In genomic region chr11:4894848-4895816, GRCm38 (mm10) we compare ENCODE assay signal across 8 mouse cellular contexts. TPM values are rescaled to one million over a fixed set of nuclear protein-coding genes. Genes with fewer than 3 reads are reported as not detected.
DNase-seq lines count a peak whose midpoint lies in the region; ATAC-seq and TF ChIP-seq lines count a peak whose summit lies in the region.

Thoc5 (plus strand) TSS chr11:4895320.

- peak within 1 kb of the TSS; percentile 74 to 88 for H3K4me3 ChIP-seq in ES-E14 (ENCODE audit: insufficient read depth in 1 of 2, low read depth in 1 of 2, low read length in 2 of 2, poor library complexity in 1 of 2, severe bottlenecking in 1 of 2)
- peak within 1 kb of the TSS; percentile 95 for H3K4me3 ChIP-seq in forebrain, embryonic 16.5 days (replicated peaks; ENCODE audit: low read length)
- peak within 1 kb of the TSS; percentile 86 for H3K4me3 ChIP-seq in layer of hippocampus, adult 2 months
- peak within 1 kb of the TSS; percentile 83 for H3K4me3 ChIP-seq in lung, embryonic 14.5 days (ENCODE audit: low read depth, low read length)
- H3K4me3 ChIP-seq in olfactory bulb, adult 2 months (ENCODE audit: insufficient read depth, low read depth, low read length): peak within 1 kb of the TSS; percentile 73
- peak within 1 kb of the TSS; percentile 62 for H3K4me3 ChIP-seq in thymus, adult 2 months (ENCODE audit: control insufficient read depth, insufficient read depth, low read length)

- H3K27me3 ChIP-seq in forebrain, embryonic 16.5 days (replicated peaks; ENCODE audit: control insufficient read depth, insufficient read depth, low read length): no peaks in the 10 kb centered on the region
- H3K27me3 ChIP-seq in lung, embryonic 14.5 days (ENCODE audit: insufficient read depth, low read length): no peaks in the 10 kb centered on the region
- H3K27me3 ChIP-seq in thymus, adult 2 months (ENCODE audit: control insufficient read depth, insufficient read depth, low read length): no peaks in the 10 kb centered on the region

- in situ Hi-C loops in ES-E14 (cut with MboI; ENCODE audit: low sequenced_read_pairs in 2 of 2, unreplicated experiment in 2 of 2): no loop called here

- TF ChIP-seq CTCF in layer of hippocampus, adult 2 months (conservative IDR thresholded peaks at IDR 0.05): no peak
- TF ChIP-seq CTCF in lung, embryonic 14.5 days (IDR thresholded peaks at IDR 0.05; ENCODE audit: low read depth): no peak
- TF ChIP-seq CTCF in olfactory bulb, adult 2 months (IDR thresholded peaks at IDR 0.05; ENCODE audit: insufficient read depth, low read depth, low read length): no peak
- no peak; the same call in 1 of the 2 replicates for TF ChIP-seq CTCF in thymus, adult 2 months (IDR thresholded peaks at IDR 0.05; ENCODE audit: borderline replicate concordance, control insufficient read depth, extremely low read depth, insufficient read depth, low read length, poor library complexity)

- DNase-seq in ES-E14 (ENCODE audit: low read depth, low spot score): no peak
- peak; percentile 77 for DNase-seq in cerebellum, adult 11-12 months
- DNase-seq in heart, postnatal 36 days: peak; percentile 80 to 81
- peak; percentile 83 to 88 for DNase-seq in layer of hippocampus, adult 2 months (ENCODE audit: low spot score in 2 of 2)
- DNase-seq in lung, embryonic 14.5 days: peak; percentile 90
- peak; percentile 79 for DNase-seq in thymus, adult 2 months

- peak; percentile 95 for ATAC-seq in forebrain, embryonic 16.5 days
- ATAC-seq in lung, embryonic 14.5 days (ENCODE audit: insufficient read depth): peak; percentile 95

- H3K27ac ChIP-seq in ES-E14 (ENCODE audit: insufficient read depth, low read depth, low read length, poor library complexity, severe bottlenecking): no peak within 1 kb of the TSS; the same call in 1 of the 2 replicates
- peak within 1 kb of the TSS; percentile 80 for H3K27ac ChIP-seq in forebrain, embryonic 16.5 days (ENCODE audit: low read length)
- H3K27ac ChIP-seq in layer of hippocampus, adult 2 months: peak within 1 kb of the TSS; percentile 85
- peak within 1 kb of the TSS; percentile 75 for H3K27ac ChIP-seq in lung, embryonic 14.5 days (ENCODE audit: low read depth)
- H3K27ac ChIP-seq in olfactory bulb, adult 2 months (ENCODE audit: insufficient read depth, low read depth, low read length): peak within 1 kb of the TSS; percentile 85
- H3K27ac ChIP-seq in thymus, adult 2 months (ENCODE audit: control insufficient read depth, insufficient read depth, low read length): peak within 1 kb of the TSS; percentile 65

- H3K4me2 ChIP-seq in forebrain, embryonic 16.5 days (ENCODE audit: low read length): peak within 1 kb of the TSS; percentile 92
- H3K4me2 ChIP-seq in lung, embryonic 14.5 days: peak within 1 kb of the TSS; percentile 82

- peaks cover 0 to 5% of the 10 kb centered on the region in 2 experiments; a peak in 1 of 4 replicates for H3K4me1 ChIP-seq in ES-E14 (ENCODE audit: control insufficient read depth in 2 of 2, insufficient read depth in 2 of 2, low read length in 2 of 2, poor library complexity in 1 of 2)
- peaks cover 14% of the 10 kb centered on the region for H3K4me1 ChIP-seq in forebrain, embryonic 16.5 days (replicated peaks; ENCODE audit: control insufficient read depth, insufficient read depth, low read length)
- H3K4me1 ChIP-seq in lung, embryonic 14.5 days (ENCODE audit: insufficient read depth): peaks cover 5% of the 10 kb centered on the region; the same call in 1 of the 2 replicates
- peaks cover 4% of the 10 kb centered on the region for H3K4me1 ChIP-seq in olfactory bulb, adult 2 months (ENCODE audit: control insufficient read depth, insufficient read depth, low read length)
- H3K4me1 ChIP-seq in thymus, adult 2 months (replicated peaks; ENCODE audit: control insufficient read depth, insufficient read depth, low read length): peaks cover 6% of the 10 kb centered on the region

- peaks cover 21% of the 10 kb centered on the region for H3K36me3 ChIP-seq in ES-E14 (ENCODE audit: control insufficient read depth, insufficient read depth, low read length, poor library complexity, severe bottlenecking)
- peaks cover 29% of the 10 kb centered on the region for H3K36me3 ChIP-seq in forebrain, embryonic 16.5 days (ENCODE audit: control insufficient read depth, insufficient read depth)
- H3K36me3 ChIP-seq in lung, embryonic 14.5 days (ENCODE audit: insufficient read depth): peaks cover 7% of the 10 kb centered on the region; the same call in 1 of the 2 replicates
- H3K36me3 ChIP-seq in thymus, adult 2 months (ENCODE audit: control insufficient read depth, insufficient read depth, low read length): peaks cover 4% of the 10 kb centered on the region; the same call in 1 of the 2 replicates

- intact Hi-C loops in heart, postnatal 36 days (cut with DNase I): no loop called here

- H3K9me3 ChIP-seq in ES-E14 (ENCODE audit: control insufficient read depth, insufficient read depth, low read depth, low read length): no peaks in the 10 kb centered on the region
- H3K9me3 ChIP-seq in forebrain, embryonic 16.5 days (ENCODE audit: control insufficient read depth, low read length): no peaks in the 10 kb centered on the region
- no peaks in the 10 kb centered on the region for H3K9me3 ChIP-seq in lung, embryonic 14.5 days (ENCODE audit: low read depth, low read length)

- 3% methylated on average over 52 of the region's 52 CpGs for WGBS in forebrain, embryonic 16.5 days
- WGBS in lung, embryonic 14.5 days: 2% methylated on average over 52 of the region's 52 CpGs
- WGBS in olfactory bulb, adult 2 months: 2% methylated on average over 52 of the region's 52 CpGs
- 2% methylated on average over 52 of the region's 52 CpGs for WGBS in thymus, adult 2 months

- peak within 1 kb of the TSS; percentile 87 for H3K9ac ChIP-seq in ES-E14 (ENCODE audit: insufficient read depth, low read depth, low read length, poor library complexity, severe bottlenecking)
- peak within 1 kb of the TSS; percentile 87 for H3K9ac ChIP-seq in forebrain, embryonic 16.5 days (replicated peaks; ENCODE audit: low read depth, low read length)
- H3K9ac ChIP-seq in lung, embryonic 14.5 days: peak within 1 kb of the TSS; percentile 80

- TF ChIP-seq POLR2A in olfactory bulb, adult 2 months (IDR thresholded peaks at IDR 0.05; ENCODE audit: insufficient read depth, low read depth, low read length): peak; percentile 59
- TF ChIP-seq POLR2A in thymus, adult 2 months (IDR thresholded peaks at IDR 0.05; ENCODE audit: control insufficient read depth, extremely low read depth, insufficient read depth, low read length, poor library complexity): peak; percentile 68

TF ChIP-seq in ES-E14, 5 proteins besides CTCF, POLR2A, EP300 and RAD21:
- TF ChIP-seq ZC3H11A (IDR thresholded peaks at IDR 0.05; ENCODE audit: borderline replicate concordance, low read depth, low read length): no peak
- TF ChIP-seq ZNF384 (IDR thresholded peaks at IDR 0.05; ENCODE audit: low read depth, low read length): no peak
- no peak for TF ChIP-seq MAFK (IDR thresholded peaks at IDR 0.05; ENCODE audit: insufficient read depth, low read depth, low read length)

RNA-seq across cellular contexts. Expression of gene Thoc5, which starts in this region (rescaled TPM):
- total RNA-seq in ES-E14 (2012; rRNA removed): 46.4 and 47.5 TPM in 2 replicates
- polyA plus RNA-seq in forebrain, embryonic 16.5 days (2015; fragmentation: Nextera tagmentation; extraction: Ambion mirVana): 66.6 and 73.6 TPM in 2 replicates
- 10 to 100 TPM; 16.0 to 17.1 TPM for total RNA-seq in heart, postnatal 36 days (2021)
- total RNA-seq in layer of hippocampus, adult 2 months (2021): 10 to 100 TPM; 37.0 to 41.2 TPM
- 37.7 and 43.4 TPM in 2 replicates for polyA plus RNA-seq in lung, embryonic 14.5 days (2014; fragmentation: Nextera tagmentation; extraction: Ambion mirVana)
- not detected in 2 replicates for polyA plus RNA-seq in olfactory bulb, adult 2 months (2012; ENCODE audit: insufficient read depth, insufficient read length, low replicate concordance, missing spikeins)
- 27.3 and 28.5 TPM in 2 replicates for polyA plus RNA-seq in thymus, adult 2 months (2012; rRNA removed)

Comparison
In these comparisons a context has a peak if more than half of its experiments do, and no peak if none do; other contexts are left out.
1. RNA of gene Thoc5 (polyA plus RNA-seq): 66.6 to 73.6 TPM in forebrain, embryonic 16.5 days, 37.7 to 43.4 TPM in lung, embryonic 14.5 days and 27.3 to 28.5 TPM in thymus, adult 2 months; not detected in olfactory bulb, adult 2 months; every median in the first group is over 10 times any median in the second.
2. Peak in every context shown above with its lines, with median percentiles within 50 percentile points of each other: H3K4me3 ChIP-seq and H3K9ac ChIP-seq.